Mouse (Mus musculus): Measurements from ENCODE around the gene B830017H08Rik. TPM values are rescaled to one million over a fixed set of nuclear protein-coding genes. Genes with fewer than 3 reads are reported as not detected.

The B830017H08Rik gene
- polyA plus RNA-seq, 1 experiment: not detected

DNA sequence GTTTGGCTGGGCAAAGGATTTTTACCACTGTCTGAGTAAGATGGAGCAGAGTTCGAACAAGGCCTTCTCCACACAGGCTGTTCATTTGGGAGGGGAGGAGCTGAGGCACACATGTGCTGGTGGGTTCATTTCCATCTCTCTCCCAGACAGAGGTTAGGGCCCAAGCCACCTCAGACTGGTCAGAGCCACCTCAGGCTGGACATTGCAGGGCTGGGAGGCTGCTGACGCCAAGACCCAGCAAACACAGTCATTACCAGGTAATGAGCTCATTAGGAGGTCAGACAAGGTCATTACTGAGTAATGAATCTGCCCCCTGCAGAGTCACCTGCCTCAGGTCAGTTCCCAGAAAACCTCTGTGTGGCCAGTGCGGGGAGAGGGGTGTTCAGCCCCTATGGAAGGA lies 4.1 kb upstream of the B830017H08Rik start:
- no peak overlapping the region for H3K27ac ChIP-seq (ENCODE audit: insufficient read depth, low read depth, low read length)
- peaks cover 23% of the 10 kb centered on the region for H3K27me3 ChIP-seq (ENCODE audit: control insufficient read depth, insufficient read depth, low read length)
- no peaks in the 10 kb centered on the region for H3K36me3 ChIP-seq (ENCODE audit: control insufficient read depth, insufficient read depth, low read length)
- TF ChIP-seq POLR2A (IDR thresholded peaks at IDR 0.05; ENCODE audit: low read depth, low read length) (no peak), CTCF (IDR thresholded peaks at IDR 0.05; ENCODE audit: extremely low read depth, insufficient read length, insufficient replicate concordance, low read depth, low read length) (no peak)
- H3K4me1 ChIP-seq (ENCODE audit: control insufficient read depth, insufficient read depth, insufficient read length, low read length): peaks cover 2% of the 10 kb centered on the region; the same call in 1 of the 2 replicates
- WGBS: 88% methylated on average over 3 of the region's 3 CpGs
- H3K4me3 ChIP-seq (ENCODE audit: low read depth, low read length): no peak overlapping the region

DNA sequence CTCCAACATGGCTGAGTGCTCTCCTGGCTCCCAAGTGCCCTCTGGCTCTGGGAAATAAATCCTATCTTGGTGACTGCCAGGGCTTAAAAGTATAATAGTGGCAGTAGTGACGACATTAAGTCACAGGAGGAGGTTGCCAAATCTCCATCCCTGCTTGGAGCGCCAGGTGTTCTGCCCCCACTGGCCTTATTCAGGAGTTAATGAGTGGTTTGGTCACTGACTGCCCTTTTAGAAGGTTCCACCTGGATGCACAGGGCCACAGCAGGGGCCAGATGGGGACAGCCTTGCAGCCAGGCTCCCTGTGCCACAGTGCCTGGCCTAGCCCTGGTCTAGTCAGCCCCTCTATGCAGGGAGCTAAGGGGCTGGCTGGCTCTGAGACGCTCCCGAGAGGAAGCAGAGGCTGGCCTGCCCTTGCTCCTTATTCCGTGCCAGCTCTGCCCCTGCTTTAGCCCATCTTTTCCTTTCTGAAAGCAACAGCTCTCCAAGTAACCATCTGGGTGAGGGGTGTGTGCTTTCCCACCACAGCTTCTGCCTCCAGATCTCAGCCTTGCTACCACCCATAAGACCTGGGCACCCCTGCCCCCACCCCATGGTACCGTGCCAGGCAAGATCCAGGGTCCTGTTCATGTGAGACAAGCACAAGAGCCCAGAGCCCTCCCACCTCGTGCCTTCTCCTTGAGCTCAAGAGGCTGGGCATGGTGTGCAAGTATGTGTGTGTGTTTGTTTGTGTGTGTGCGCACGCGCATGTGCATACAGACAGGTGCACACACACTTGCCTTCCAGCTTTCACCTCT lies 2.3 kb upstream of the B830017H08Rik start:
- H3K27ac ChIP-seq (ENCODE audit: insufficient read depth, low read depth, low read length): no peak overlapping the region
- TF ChIP-seq CTCF (IDR thresholded peaks at IDR 0.05; ENCODE audit: extremely low read depth, insufficient read length, insufficient replicate concordance, low read depth, low read length) (no peak), POLR2A (IDR thresholded peaks at IDR 0.05; ENCODE audit: low read depth, low read length) (no peak)
- no peak overlapping the region for H3K4me3 ChIP-seq (ENCODE audit: low read depth, low read length)
- H3K4me1 ChIP-seq (ENCODE audit: control insufficient read depth, insufficient read depth, insufficient read length, low read length): peaks cover 2% of the 10 kb centered on the region; the same call in 1 of the 2 replicates
- H3K36me3 ChIP-seq (ENCODE audit: control insufficient read depth, insufficient read depth, low read length): no peaks in the 10 kb centered on the region
- WGBS: 75% methylated on average over 10 of the region's 10 CpGs
- H3K27me3 ChIP-seq (ENCODE audit: control insufficient read depth, insufficient read depth, low read length): peaks cover 31% of the 10 kb centered on the region

DNA sequence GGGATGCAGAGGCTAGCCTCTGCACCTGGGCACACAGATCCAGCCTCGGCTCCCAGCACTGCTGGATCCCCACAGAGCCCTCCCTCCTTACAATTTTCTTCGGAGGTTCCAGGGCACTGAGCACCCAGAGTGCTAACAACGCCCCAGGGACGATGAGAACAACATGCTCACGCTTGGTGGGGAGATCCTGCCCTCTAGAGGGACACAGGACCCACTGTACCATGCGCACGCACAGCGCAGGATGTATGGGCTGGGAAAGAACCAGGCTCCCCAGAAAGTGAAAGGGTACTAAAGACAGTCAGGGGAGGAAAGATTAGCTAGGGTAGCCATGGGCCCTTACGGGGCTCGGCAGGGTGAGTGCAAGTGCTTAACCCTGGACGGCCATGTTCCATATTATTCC lies 1.1 kb upstream of the B830017H08Rik start:
- WGBS: 12% methylated on average over 11 of the region's 11 CpGs
- peaks cover 2% of the 10 kb centered on the region; the same call in 1 of the 2 replicates for H3K4me1 ChIP-seq (ENCODE audit: control insufficient read depth, insufficient read depth, insufficient read length, low read length)
- no peaks in the 10 kb centered on the region for H3K36me3 ChIP-seq (ENCODE audit: control insufficient read depth, insufficient read depth, low read length)
- no peak overlapping the region for H3K27ac ChIP-seq (ENCODE audit: insufficient read depth, low read depth, low read length)
- TF ChIP-seq POLR2A (IDR thresholded peaks at IDR 0.05; ENCODE audit: low read depth, low read length) (no peak), CTCF (IDR thresholded peaks at IDR 0.05; ENCODE audit: extremely low read depth, insufficient read length, insufficient replicate concordance, low read depth, low read length) (no peak)
- H3K27me3 ChIP-seq (ENCODE audit: control insufficient read depth, insufficient read depth, low read length): peaks cover 35% of the 10 kb centered on the region
- no peak overlapping the region for H3K4me3 ChIP-seq (ENCODE audit: low read depth, low read length)

- H3K27me3 ChIP-seq (ENCODE audit: control insufficient read depth, insufficient read depth, low read length): peaks cover 36% of the 10 kb centered on the region
- H3K36me3 ChIP-seq (ENCODE audit: control insufficient read depth, insufficient read depth, low read length): no peaks in the 10 kb centered on the region
- TF ChIP-seq CTCF (IDR thresholded peaks at IDR 0.05; ENCODE audit: extremely low read depth, insufficient read length, insufficient replicate concordance, low read depth, low read length): no peak
- no peak for TF ChIP-seq POLR2A (IDR thresholded peaks at IDR 0.05; ENCODE audit: low read depth, low read length)
- H3K27ac ChIP-seq (ENCODE audit: insufficient read depth, low read depth, low read length): no peak overlapping the region
- WGBS: under 1% methylated on average over 37 of the region's 37 CpGs
- peaks cover 2% of the 10 kb centered on the region; the same call in 1 of the 2 replicates for H3K4me1 ChIP-seq (ENCODE audit: control insufficient read depth, insufficient read depth, insufficient read length, low read length)
- H3K4me3 ChIP-seq (ENCODE audit: low read depth, low read length): peak overlapping the region; percentile 41
Measured at GRCm38 (mm10) chr16:17833321-17833680, 380 bp downstream of the B830017H08Rik start.

- TF ChIP-seq CTCF (IDR thresholded peaks at IDR 0.05; ENCODE audit: extremely low read depth, insufficient read length, insufficient replicate concordance, low read depth, low read length) (no peak), POLR2A (IDR thresholded peaks at IDR 0.05; ENCODE audit: low read depth, low read length) (no peak)
- H3K36me3 ChIP-seq (ENCODE audit: control insufficient read depth, insufficient read depth, low read length): no peaks in the 10 kb centered on the region
- H3K27ac ChIP-seq (ENCODE audit: insufficient read depth, low read depth, low read length): no peak overlapping the region
- peaks cover 2% of the 10 kb centered on the region; the same call in 1 of the 2 replicates for H3K4me1 ChIP-seq (ENCODE audit: control insufficient read depth, insufficient read depth, insufficient read length, low read length)
- peak overlapping the region; percentile 41 for H3K4me3 ChIP-seq (ENCODE audit: low read depth, low read length)
- H3K27me3 ChIP-seq (ENCODE audit: control insufficient read depth, insufficient read depth, low read length): peaks cover 36% of the 10 kb centered on the region
- under 1% methylated on average over 93 of the region's 103 CpGs for whole genome bisulfite sequencing
Measured at GRCm38 (mm10) chr16:17833681-17834399, 919 bp downstream of the B830017H08Rik start.

DNA sequence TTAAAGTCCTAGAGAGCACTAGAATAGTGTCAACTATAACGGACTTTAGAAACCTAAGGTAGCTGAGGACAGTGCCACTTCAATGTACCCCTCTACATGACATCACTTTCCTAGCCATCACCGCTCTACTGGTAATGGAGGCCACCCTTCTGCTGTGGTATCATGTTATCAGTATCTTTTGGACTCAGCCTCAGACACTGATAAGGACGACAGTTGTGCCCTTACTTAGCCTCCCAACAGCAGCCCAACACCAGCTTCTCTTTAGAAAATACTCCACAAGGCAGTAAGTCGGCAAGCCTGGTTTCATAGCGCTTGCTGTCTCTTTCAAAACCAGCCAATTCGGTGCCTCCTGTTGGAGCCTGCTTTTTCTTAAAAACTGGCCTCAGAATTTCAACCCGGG lies 1.6 kb downstream of the B830017H08Rik start:
- Histone ChIP-seq H3K36me3 (ENCODE audit: control insufficient read depth, insufficient read depth, low read length) (no peaks in the 10 kb centered on the region), H3K4me1 (ENCODE audit: control insufficient read depth, insufficient read depth, insufficient read length, low read length) (peaks cover 2% of the 10 kb centered on the region; the same call in 1 of the 2 replicates), H3K27ac (ENCODE audit: insufficient read depth, low read depth, low read length) (no peak overlapping the region), H3K4me3 (ENCODE audit: low read depth, low read length) (no peak overlapping the region), H3K27me3 (ENCODE audit: control insufficient read depth, insufficient read depth, low read length) (peaks cover 36% of the 10 kb centered on the region)
- WGBS: 48% methylated on average over 7 of the region's 7 CpGs
- TF ChIP-seq POLR2A (IDR thresholded peaks at IDR 0.05; ENCODE audit: low read depth, low read length) (no peak), CTCF (IDR thresholded peaks at IDR 0.05; ENCODE audit: extremely low read depth, insufficient read length, insufficient replicate concordance, low read depth, low read length) (no peak)

- H3K4me3 ChIP-seq (ENCODE audit: low read depth, low read length): no peak overlapping the region
- peaks cover 2% of the 10 kb centered on the region; the same call in 1 of the 2 replicates for H3K4me1 ChIP-seq (ENCODE audit: control insufficient read depth, insufficient read depth, insufficient read length, low read length)
- TF ChIP-seq POLR2A (IDR thresholded peaks at IDR 0.05; ENCODE audit: low read depth, low read length) (no peak), CTCF (IDR thresholded peaks at IDR 0.05; ENCODE audit: extremely low read depth, insufficient read length, insufficient replicate concordance, low read depth, low read length) (no peak)
- WGBS: 39% methylated on average over 13 of the region's 13 CpGs
- peaks cover 36% of the 10 kb centered on the region for H3K27me3 ChIP-seq (ENCODE audit: control insufficient read depth, insufficient read depth, low read length)
- H3K27ac ChIP-seq (ENCODE audit: insufficient read depth, low read depth, low read length): no peak overlapping the region
- no peaks in the 10 kb centered on the region; the same call in 1 of the 2 replicates for H3K36me3 ChIP-seq (ENCODE audit: control insufficient read depth, insufficient read depth, low read length)
Measured at GRCm38 (mm10) chr16:17835481-17835880, 2.6 kb downstream of the B830017H08Rik start.
